Mouse (Mus musculus): ENCODE measurements around the gene Dcps. TPM values are rescaled to one million over a fixed set of nuclear protein-coding genes. Genes with fewer than 3 reads are reported as not detected.
"Not testable (repeated sequence)": the region's sequence is repeated elsewhere in the genome, so short reads cannot be mapped to it uniquely, and the experiment has no call there.

Gene Dcps
- polyA plus RNA-seq, 2 experiments: 54.6 to 61.6 TPM

DNA sequence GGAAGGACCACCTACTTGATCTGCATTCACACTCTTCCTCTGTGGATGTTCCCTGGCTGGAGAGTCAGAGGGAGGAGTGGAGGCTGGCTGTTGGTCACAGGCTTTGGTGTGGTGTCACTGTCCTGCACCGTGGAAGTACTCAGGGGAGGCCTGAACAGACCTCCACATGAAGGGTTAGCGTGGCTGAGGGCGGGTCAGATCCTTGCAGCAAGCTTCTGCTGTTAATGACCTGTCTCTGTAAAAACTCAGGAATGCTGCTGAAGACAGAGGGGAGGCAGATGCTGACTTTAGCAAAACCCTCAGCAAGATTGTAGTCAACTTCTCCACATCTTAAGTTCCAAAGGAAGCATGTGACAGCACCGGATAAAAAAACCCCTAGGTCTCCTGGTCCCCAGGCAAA, 19.0 kb downstream of the Dcps start:
- Histone ChIP-seq H3K27ac (replicated peaks; ENCODE audit: low read depth, low read length) (peak overlapping the region; percentile 40), H3K4me1 (ENCODE audit: control insufficient read depth, insufficient read depth, low read length) (peaks cover 10% of the 10 kb centered on the region; the same call in 1 of the 2 replicates), H3K4me3 (replicated peaks; ENCODE audit: low read length) (no peak overlapping the region), H3K27me3 (ENCODE audit: control insufficient read depth, insufficient read depth, low read length) (no peaks in the 10 kb centered on the region), H3K4me2 (replicated peaks; ENCODE audit: low read depth, low read length, severe bottlenecking) (no peak overlapping the region), H3K9ac (ENCODE audit: low read depth, low read length, severe bottlenecking) (no peak overlapping the region), H3K36me3 (ENCODE audit: control insufficient read depth, insufficient read depth, low read length) (peaks cover under 1% of the 10 kb centered on the region; the same call in 1 of the 2 replicates), H3K9me3 (ENCODE audit: control insufficient read depth, low read length) (no peaks in the 10 kb centered on the region)
- DNase-seq (ENCODE audit: low spot score) (no peak), ATAC-seq (ENCODE audit: low FRiP score, low read depth) (no peak)
- TF ChIP-seq POLR2A (IDR thresholded peaks at IDR 0.05; ENCODE audit: borderline replicate concordance, extremely low read depth, insufficient read depth, insufficient read length): no peak
- WGBS: 58% methylated on average over 4 of the region's 4 CpGs

DNA sequence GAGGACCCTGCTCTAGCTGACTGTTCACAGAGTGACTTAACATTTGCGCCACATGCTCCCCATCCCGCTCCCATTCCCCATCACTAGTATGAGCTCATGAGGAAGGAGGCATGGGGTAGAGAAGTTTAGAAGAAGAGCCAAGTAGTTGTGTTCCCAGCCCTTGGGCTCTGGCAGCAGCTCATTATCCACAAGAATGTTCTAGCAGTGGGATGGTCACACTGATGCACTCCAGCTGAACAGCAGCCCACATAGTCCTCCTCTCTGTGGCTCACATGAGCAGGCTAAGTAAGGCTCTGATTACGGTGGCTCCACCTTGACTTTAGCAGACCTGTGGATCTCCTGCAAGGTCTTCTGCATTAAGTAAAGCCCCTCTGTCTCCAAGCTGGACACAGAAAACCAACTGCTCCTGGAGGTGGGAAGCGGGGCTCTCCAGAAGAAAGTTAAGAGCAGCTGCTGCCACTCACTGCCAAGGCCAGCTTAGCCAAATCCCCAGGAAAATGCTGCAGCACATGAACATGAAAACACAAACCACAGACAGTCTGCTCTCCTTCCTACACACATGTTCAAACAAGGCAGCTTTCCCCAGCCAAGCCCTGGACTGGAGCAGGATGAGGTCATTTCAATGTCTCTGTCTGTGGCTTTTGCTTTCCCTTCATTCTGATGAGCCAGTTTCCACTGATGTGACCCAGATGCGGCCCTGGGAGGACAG, 19.7 kb downstream of the Dcps start:
- Histone ChIP-seq H3K27me3 (ENCODE audit: control insufficient read depth, insufficient read depth, low read length) (no peaks in the 10 kb centered on the region), H3K9me3 (ENCODE audit: control insufficient read depth, low read length) (no peaks in the 10 kb centered on the region), H3K4me2 (replicated peaks; ENCODE audit: low read depth, low read length, severe bottlenecking) (no peak overlapping the region), H3K27ac (replicated peaks; ENCODE audit: low read depth, low read length) (peak overlapping the region; percentile 40), H3K9ac (ENCODE audit: low read depth, low read length, severe bottlenecking) (no peak overlapping the region), H3K36me3 (ENCODE audit: control insufficient read depth, insufficient read depth, low read length) (no peaks in the 10 kb centered on the region; the same call in 1 of the 2 replicates), H3K4me3 (replicated peaks; ENCODE audit: low read length) (no peak overlapping the region), H3K4me1 (ENCODE audit: control insufficient read depth, insufficient read depth, low read length) (peaks cover 10% of the 10 kb centered on the region; the same call in 1 of the 2 replicates)
- WGBS: 72% methylated on average over 5 of the region's 5 CpGs
- TF ChIP-seq POLR2A (IDR thresholded peaks at IDR 0.05; ENCODE audit: borderline replicate concordance, extremely low read depth, insufficient read depth, insufficient read length): no peak
- DNase-seq (ENCODE audit: low spot score): peak; percentile 59
- ATAC-seq (ENCODE audit: low FRiP score, low read depth): peak; percentile 70

DNA sequence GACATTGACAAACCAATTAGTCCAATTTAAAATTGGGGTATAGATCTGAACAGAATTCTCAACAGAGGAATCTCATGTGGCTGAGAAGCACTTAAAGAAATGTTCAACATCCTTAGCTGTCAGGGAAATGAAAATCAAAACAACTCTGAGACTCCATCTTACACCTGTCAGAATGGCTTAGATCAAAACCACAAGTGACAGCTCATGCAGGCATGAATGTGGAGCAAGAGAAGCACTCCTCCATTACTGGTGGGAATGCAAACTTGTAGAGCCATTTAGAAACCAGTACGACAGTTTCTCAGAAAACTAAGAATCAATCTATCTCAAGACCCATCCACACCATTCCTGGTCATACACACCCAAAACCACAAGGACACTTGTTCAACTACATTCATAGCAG, 22.9 kb downstream of the Dcps start:
- no peak for TF ChIP-seq POLR2A (IDR thresholded peaks at IDR 0.05; ENCODE audit: borderline replicate concordance, extremely low read depth, insufficient read depth, insufficient read length)
- no peak overlapping the region for H3K4me3 ChIP-seq (replicated peaks; ENCODE audit: low read length)
- WGBS: 89% methylated on average over 1 of the region's 1 CpGs
- H3K36me3 ChIP-seq (ENCODE audit: control insufficient read depth, insufficient read depth, low read length): no peaks in the 10 kb centered on the region; the same call in 1 of the 2 replicates
- no peak for ATAC-seq (ENCODE audit: low FRiP score, low read depth)
- no peaks in the 10 kb centered on the region for H3K27me3 ChIP-seq (ENCODE audit: control insufficient read depth, insufficient read depth, low read length)
- H3K4me2 ChIP-seq (replicated peaks; ENCODE audit: low read depth, low read length, severe bottlenecking): no peak overlapping the region
- DNase-seq (ENCODE audit: low spot score): no peak
- H3K9me3 ChIP-seq (ENCODE audit: control insufficient read depth, low read length): no peaks in the 10 kb centered on the region
- H3K9ac ChIP-seq (ENCODE audit: low read depth, low read length, severe bottlenecking): no peak overlapping the region
- peaks cover 10% of the 10 kb centered on the region; the same call in 1 of the 2 replicates for H3K4me1 ChIP-seq (ENCODE audit: control insufficient read depth, insufficient read depth, low read length)
- H3K27ac ChIP-seq (replicated peaks; ENCODE audit: low read depth, low read length): no peak overlapping the region

DNA sequence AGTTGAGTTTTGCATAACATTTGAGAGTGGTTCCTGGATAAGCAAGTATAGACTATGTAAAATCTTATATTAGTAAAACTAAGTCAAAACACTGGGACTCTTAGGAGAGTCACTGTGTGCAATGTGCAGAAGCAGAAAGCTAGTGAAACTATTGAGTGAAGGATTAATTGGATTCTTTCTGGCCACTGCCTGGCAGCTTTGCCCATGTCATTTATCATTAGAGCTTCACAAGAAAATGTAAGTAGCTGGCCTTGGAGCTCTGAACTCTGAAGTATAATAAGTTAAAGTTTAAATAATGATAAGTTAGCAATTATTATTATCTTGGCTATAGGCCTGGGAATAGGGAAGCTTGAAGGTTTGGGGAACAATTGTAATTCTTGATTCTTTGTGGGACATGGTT, 27.0 kb downstream of the Dcps start:
- H3K27me3 ChIP-seq (ENCODE audit: control insufficient read depth, insufficient read depth, low read length); H3K4me3 ChIP-seq (replicated peaks; ENCODE audit: low read length); ATAC-seq (ENCODE audit: low FRiP score, low read depth); H3K9ac ChIP-seq (ENCODE audit: low read depth, low read length, severe bottlenecking); H3K36me3 ChIP-seq (ENCODE audit: control insufficient read depth, insufficient read depth, low read length); H3K4me1 ChIP-seq (ENCODE audit: control insufficient read depth, insufficient read depth, low read length); H3K27ac ChIP-seq (replicated peaks; ENCODE audit: low read depth, low read length); H3K4me2 ChIP-seq (replicated peaks; ENCODE audit: low read depth, low read length, severe bottlenecking); H3K9me3 ChIP-seq (ENCODE audit: control insufficient read depth, low read length); DNase-seq (ENCODE audit: low spot score): not testable (repeated sequence)

DNA sequence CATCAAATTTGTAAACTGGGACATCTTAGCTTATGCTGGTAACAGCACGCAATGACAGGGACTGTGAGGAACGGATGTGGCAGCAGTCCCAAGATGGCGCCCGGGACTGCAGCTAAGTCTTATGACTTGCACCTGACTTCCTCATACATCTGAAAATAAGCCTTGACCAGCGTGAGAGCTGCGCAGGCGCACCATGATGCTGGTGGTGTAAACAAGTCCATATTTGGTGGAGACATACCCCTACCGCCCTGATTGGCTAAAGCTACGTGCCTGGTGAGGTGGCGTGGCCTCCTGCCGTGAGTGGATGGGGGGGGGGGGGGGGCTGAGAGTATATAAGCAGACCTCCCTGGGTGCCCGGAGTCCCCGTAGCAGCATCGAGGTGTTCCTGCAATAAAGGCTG, 28.6 kb downstream of the Dcps start:
- H3K27ac ChIP-seq (replicated peaks; ENCODE audit: low read depth, low read length); H3K9ac ChIP-seq (ENCODE audit: low read depth, low read length, severe bottlenecking); H3K4me2 ChIP-seq (replicated peaks; ENCODE audit: low read depth, low read length, severe bottlenecking); H3K27me3 ChIP-seq (ENCODE audit: control insufficient read depth, insufficient read depth, low read length); ATAC-seq (ENCODE audit: low FRiP score, low read depth); DNase-seq (ENCODE audit: low spot score); H3K4me1 ChIP-seq (ENCODE audit: control insufficient read depth, insufficient read depth, low read length); H3K36me3 ChIP-seq (ENCODE audit: control insufficient read depth, insufficient read depth, low read length); H3K4me3 ChIP-seq (replicated peaks; ENCODE audit: low read length); H3K9me3 ChIP-seq (ENCODE audit: control insufficient read depth, low read length): not testable (repeated sequence)
- 95% methylated on average over 14 of the region's 14 CpGs for WGBS

DNA sequence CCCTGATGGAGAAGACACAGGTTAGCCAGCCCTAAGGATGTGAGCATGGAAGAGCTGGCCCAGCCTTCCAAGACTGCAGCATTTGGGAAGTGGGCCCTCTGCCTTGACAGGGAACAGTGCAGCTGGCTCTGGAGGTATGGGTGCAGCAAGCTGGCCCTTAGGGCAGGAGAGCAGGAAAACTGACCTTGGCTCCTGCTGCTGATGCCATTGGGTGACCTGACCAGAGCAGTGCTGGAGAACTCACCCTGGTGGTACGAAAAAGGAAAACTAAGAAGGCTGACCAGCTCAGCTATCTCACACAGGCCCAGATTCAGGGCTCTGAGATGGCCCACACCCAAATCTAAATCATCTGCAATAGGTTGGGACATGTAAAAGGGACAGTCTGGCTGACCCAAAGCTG, 30.0 kb downstream of the Dcps start:
- Histone ChIP-seq H3K9ac (ENCODE audit: low read depth, low read length, severe bottlenecking) (no peak overlapping the region), H3K4me1 (ENCODE audit: control insufficient read depth, insufficient read depth, low read length) (no peaks in the 10 kb centered on the region), H3K4me3 (replicated peaks; ENCODE audit: low read length) (no peak overlapping the region), H3K36me3 (ENCODE audit: control insufficient read depth, insufficient read depth, low read length) (no peaks in the 10 kb centered on the region), H3K27ac (replicated peaks; ENCODE audit: low read depth, low read length) (no peak overlapping the region), H3K9me3 (ENCODE audit: control insufficient read depth, low read length) (no peaks in the 10 kb centered on the region), H3K27me3 (ENCODE audit: control insufficient read depth, insufficient read depth, low read length) (no peaks in the 10 kb centered on the region), H3K4me2 (replicated peaks; ENCODE audit: low read depth, low read length, severe bottlenecking) (no peak overlapping the region)
- no peak for TF ChIP-seq POLR2A (IDR thresholded peaks at IDR 0.05; ENCODE audit: borderline replicate concordance, extremely low read depth, insufficient read depth, insufficient read length)
- ATAC-seq (ENCODE audit: low FRiP score, low read depth) (no peak), DNase-seq (ENCODE audit: low spot score) (no peak)
- 94% methylated on average over 1 of the region's 1 CpGs for WGBS
